Mouse (Mus musculus): Measurements from ENCODE around the gene Mid2. TPM values are rescaled to one million over a fixed set of nuclear protein-coding genes. Genes with fewer than 3 reads are reported as not detected.

Mid2 gene
- polyA plus RNA-seq, 1 experiment from 2014 or later: 13.8 TPM

DNA sequence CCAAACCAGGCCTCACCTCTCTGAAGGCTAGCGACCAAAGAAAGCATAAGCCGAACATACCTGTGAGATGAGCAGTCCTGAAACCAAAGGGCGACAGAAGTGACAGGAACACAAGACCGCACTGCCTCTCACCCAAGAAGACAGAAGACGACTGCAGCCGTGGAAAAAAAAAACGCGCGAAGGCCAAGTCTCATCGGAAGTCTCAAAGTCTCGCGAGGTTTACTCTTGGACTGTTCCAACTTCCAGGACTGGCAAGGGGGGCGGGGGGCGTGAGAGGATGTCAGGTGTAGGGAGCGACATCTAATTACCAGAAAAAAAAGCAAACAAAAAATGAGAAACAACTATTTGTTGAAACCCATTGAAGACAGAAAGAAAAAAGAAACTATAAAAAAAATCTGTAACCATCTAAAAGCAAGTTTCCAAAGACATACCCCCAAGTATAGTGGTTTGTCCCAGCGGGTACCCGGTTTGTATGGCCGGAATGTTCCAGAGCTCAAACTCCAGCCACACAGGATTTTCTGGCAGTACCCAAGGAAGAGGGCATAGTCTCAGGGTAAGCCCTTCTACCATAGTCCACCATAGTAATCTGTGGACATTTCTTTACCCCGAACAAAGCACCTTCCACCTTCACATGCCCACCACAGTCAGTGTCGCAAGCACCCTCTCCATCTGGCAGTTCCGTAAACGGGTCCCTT, 149.1 kb downstream of the Mid2 start, which contains the start of gene Tex13b:
TSS of gene Tex13b (minus strand) at position 122 of the 695 bp plus-strand sequence.
- WGBS (ENCODE audit: insufficient replicate concordance): 89% methylated on average over 22 of the region's 22 CpGs
- Histone ChIP-seq H3K27me3 (ENCODE audit: control insufficient read depth, insufficient read depth, low read length) (no peaks in the 10 kb centered on the region), H3K27ac (ENCODE audit: low read depth, low read length) (no peak within 1 kb of the TSS), H3K4me1 (ENCODE audit: control insufficient read depth, insufficient read depth, low read length) (no peaks in the 10 kb centered on the region), H3K9ac (ENCODE audit: low read depth, low read length) (no peak within 1 kb of the TSS), H3K36me3 (ENCODE audit: control insufficient read depth, insufficient read depth, low read length) (no peaks in the 10 kb centered on the region), H3K4me2 (no peak within 1 kb of the TSS), H3K9me3 (replicated peaks; ENCODE audit: control insufficient read depth, low read length) (no peaks in the 10 kb centered on the region), H3K4me3 (ENCODE audit: low read depth, low read length) (no peak within 1 kb of the TSS)
- no peak for ATAC-seq (replicated peaks; ENCODE audit: insufficient number of reproducible peaks, low FRiP score, low TSS enrichment)

Other genes with a start within 250 kb of the Mid2 start
- 59.5 and 70.2 TPM in 2 replicates for gene Prps1, start 208.0 kb upstream of the Mid2 start, polyA plus RNA-seq (2014; fragmentation: Nextera tagmentation; extraction: Ambion mirVana)
- gene Tsc22d3, start 63.9 kb upstream of the Mid2 start, polyA plus RNA-seq (2014; fragmentation: Nextera tagmentation; extraction: Ambion mirVana): 184 and 203 TPM in 2 replicates
- gene Tex13b, start 148.8 kb downstream of the Mid2 start, polyA plus RNA-seq (2014; fragmentation: Nextera tagmentation; extraction: Ambion mirVana): not detected in 2 replicates
- gene Vsig1, start 243.0 kb downstream of the Mid2 start, polyA plus RNA-seq (2014; fragmentation: Nextera tagmentation; extraction: Ambion mirVana): not detected in 2 replicates

All from heart, embryonic 11.5 days (tissue).